Mouse (Mus musculus) forelimb bud, embryonic 11.5 days (tissue): ENCODE measurements at regions not wholly inside any gene's neighbourhood (a gene's known extent, or its start where the extent isn't known, plus 50 kb on each side); places are given as distances from the start of the nearest gene placed in this dataset.

Source experiments
- DNase-seq: peaks from one replicate; pipeline ENCODE4 v3.0.0-alpha.2; 2012; ENCODE audit warnings: low read depth, low spot score

DNA sequence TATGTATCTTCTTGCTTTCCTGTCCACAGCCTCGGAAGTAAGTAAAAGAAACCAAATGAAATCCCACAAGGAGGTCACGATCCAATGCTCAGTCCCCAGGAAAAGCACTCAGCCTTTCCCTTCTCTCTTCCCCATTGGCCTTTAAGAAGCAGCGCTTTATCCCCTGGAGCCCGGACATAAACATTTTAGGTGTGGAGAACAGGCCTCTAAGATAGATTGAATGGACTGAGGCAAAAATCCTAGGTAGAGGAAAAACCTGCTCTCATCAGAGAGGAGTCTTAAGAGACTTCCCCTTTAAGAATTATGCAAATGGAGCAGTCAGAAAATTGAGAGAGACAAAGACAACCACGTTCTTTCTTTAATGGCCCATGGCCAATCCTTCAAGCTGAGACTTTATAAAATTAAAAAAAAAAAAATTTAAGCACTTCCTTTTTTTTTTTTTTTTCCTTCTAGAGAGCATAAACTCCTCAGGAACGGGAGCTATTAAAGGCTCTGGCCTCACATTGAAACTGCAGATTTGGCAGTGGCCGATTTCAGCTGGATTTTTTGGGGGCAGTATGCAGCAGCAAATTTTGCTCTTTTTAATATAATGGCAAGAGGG lies 1020.5 kb downstream of the 9330182O14Rik start:
- no peak for DNase-seq

DNA sequence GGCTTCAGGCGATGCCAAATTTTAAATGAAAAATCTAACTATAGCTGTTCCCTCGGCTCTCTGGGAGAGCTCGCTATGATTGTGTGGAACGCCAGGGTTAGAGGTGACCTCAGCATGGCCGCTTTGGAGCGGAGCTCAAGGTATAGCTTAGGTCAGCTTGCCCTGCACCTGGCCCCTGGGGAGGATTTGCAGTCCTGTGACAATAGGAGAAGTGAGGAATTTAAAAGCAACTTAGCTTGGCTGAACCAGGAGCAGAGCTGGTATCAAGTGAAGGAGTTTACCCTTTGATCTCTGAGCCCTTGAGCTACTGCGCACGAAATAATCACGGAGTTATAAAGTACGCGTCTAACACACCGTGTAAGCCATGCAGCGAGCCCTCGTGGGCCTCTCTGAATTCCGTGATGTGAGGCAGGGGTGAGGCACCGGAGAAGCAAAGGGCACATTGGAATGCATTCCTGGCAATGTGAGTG lies 1021.0 kb downstream of the 9330182O14Rik start:
- DNase-seq = peak; percentile 53

DNA sequence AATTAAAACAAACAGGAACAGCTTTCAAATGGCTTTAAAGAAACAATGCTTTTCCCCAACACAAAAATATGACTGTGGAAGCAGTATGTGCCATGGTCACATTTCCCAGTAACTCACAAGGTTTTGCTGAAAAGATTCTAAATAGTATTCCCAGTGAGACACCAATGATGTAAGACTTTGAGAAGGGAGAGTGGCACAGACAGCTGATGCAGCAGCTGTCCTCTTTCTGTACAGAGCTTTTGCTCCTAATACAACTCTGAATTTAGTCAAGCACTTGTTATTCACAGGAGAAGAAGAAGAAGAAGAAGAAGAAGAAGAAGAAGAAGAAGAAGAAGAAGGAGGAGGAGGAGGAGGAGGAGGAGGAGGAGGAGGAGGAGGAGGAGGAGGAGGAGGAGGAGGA lies 1023.6 kb downstream of the 9330182O14Rik start:
- no peak for DNase-seq

- no peak for DNase-seq
These were observed 1028.1 kb downstream of the 9330182O14Rik start for GRCm38 (mm10) chr15:41162268-41162667.

DNA sequence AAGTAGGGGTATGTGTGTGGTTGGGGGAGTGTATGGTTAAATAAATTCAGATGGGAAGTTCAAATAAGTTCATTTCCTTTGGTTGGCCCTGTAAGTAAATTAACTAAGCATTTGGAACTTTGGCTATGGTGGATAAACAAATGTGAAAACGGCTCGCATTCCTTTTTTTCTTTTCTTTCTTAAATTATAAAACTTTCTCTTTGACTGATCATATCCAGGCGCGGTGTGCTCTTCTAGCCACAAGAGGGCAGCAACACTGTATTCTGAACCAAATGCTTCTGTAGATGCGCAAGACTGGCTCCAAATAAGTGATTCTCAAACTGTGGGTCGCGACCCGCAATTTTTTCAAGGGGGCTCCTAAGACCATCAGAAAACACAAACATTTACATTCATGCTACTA lies 1028.6 kb downstream of the 9330182O14Rik start:
- DNase-seq = peak; percentile 53

DNA sequence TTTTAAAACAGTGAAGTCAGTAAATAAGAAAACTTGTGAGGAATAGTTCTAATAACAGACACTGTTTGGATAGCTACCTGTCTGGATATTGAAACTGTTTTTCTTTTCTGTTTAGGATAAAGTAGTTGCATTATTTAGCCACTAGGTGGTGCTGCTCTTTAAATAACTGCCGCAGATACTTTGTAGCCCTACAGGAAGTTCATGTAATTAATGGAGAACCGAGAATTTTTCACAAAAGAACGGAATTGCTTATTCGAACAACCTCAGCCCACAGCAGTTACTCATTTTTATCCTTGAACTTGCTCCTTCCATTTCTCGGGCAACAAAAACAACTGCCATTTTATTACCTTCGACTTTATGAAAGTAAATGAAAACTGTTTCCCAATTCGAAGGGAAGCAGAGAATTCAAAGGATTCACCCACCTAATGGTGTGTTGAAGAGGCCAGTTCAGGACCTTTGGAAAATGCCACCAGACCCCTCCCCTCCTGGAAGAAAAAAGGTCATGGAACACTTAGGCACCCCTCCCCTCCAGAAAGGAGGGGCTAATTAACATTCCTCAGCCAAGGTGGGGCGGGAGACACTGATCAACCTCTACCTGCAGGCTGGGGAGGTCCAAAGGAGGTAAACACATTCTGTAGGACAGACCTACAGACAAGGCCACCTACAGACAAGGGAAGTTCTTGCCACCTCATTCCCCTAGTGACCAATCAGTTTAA lies 1029.6 kb downstream of the 9330182O14Rik start:
- peak; percentile 72 for DNase-seq

- no peak for DNase-seq
These were observed 1031.4 kb downstream of the 9330182O14Rik start for GRCm38 (mm10) chr15:41165534-41165933.

- no peak for DNase-seq
These were observed 1056.6 kb downstream of the 9330182O14Rik start for GRCm38 (mm10) chr15:41190792-41191191.

- DNase-seq = peak; percentile 76
These were observed 1059.1 kb downstream of the 9330182O14Rik start for GRCm38 (mm10) chr15:41193240-41193639.

- no peak for DNase-seq
These were observed 1089.6 kb downstream of the 9330182O14Rik start for GRCm38 (mm10) chr15:41223801-41224200.

- DNase-seq = no peak
These were observed 1098.4 kb downstream of the 9330182O14Rik start for GRCm38 (mm10) chr15:41232406-41233060.
